Mouse (Mus musculus) Patski (cell line): ENCODE measurements at regions not wholly inside any gene's neighbourhood (a gene's known extent, or its start where the extent isn't known, plus 50 kb on each side); places are given as distances from the start of the nearest gene placed in this dataset.

Source experiments
- ATAC-seq: fragments of 100-300 bp; one replicate; pipeline ENCODE4 v1.8.0; 2021
- CTCF ChIA-PET: fragments of 350-600 bp; sonication (Branson Sonifier 250); formaldehyde crosslinking; loops from one replicate; lab custom pipeline; 2022; ENCODE audit warnings: inconsistent platforms; lab: Charles Lee
- POLR2A ChIA-PET: fragments of 350-600 bp; sonication (Branson Sonifier 250); formaldehyde crosslinking; loops from one replicate; lab custom pipeline; 2022; ENCODE audit warnings: antibody characterized with exemption, inconsistent platforms; lab: Charles Lee
- DNase-seq: peaks from one replicate; pipeline ENCODE4 v3.0.0-alpha.2; 2011; ENCODE audit warnings: low read depth, low spot score
- H3K27me3 ChIP-seq: fragments of 371-371 bp; one replicate; pipeline ENCODE4 v1.5.1; 2021
- CTCF ChIP-seq: fragments of 100-300 bp; IDR thresholded peaks from one replicate; pipeline ENCODE4 v1.5.1; 2021
- in situ Hi-C: fragments of 300-500 bp; cut with MboI; formaldehyde crosslinking; loops from 3 replicates; pipeline ENCODE4 v1.11.1; 2018; ENCODE audit warnings: low pct_unique_long_range_greater_than_20kb, mixed read lengths

DNA sequence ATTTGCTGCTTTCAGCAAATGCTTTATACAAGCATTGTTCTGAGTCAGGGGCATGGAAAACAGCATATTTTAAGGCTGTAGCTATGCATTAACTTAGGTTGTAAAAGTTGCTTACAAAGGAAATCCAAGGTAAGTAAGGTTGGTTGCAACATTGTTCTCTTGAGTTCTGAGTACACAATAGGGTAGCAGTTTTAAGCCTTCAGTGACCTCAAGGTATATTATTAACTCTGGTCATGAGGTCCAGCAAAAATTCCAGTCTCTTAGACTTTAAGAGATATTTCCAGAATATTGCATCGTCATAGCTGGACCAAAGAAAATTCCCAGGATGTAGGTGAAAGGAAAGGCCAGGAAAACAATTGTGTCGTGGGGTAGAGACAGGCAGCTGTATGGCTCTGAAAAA, 110.8 kb upstream of the Acsl4 start:
- DNase-seq (no peak), ATAC-seq (no peak)
- ChIA-PET POLR2A (no interaction called here), CTCF (no interaction called here)
- in situ Hi-C loops = no loop called here
- peaks cover 7% of the 10 kb centered on the region for H3K27me3 ChIP-seq
- TF ChIP-seq CTCF = no peak

DNA sequence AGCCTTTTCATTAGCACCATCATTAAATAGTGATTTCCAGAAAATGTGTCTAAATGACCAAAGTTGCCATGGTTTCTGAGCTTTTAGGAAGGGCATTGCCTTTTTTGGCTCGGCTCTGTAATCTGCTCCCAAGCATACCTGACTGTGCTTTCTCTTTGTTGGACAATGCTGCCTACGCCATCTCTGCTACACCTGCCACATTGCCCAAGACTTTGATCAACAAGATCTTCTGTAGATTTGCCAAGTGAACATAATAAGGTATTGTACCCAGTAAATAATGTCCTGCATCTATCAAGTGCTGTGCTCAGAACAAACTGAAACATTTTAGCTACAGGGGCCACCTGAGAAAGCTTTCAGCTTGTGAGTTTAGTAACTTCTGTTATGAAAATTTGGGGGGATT, 114.6 kb upstream of the Acsl4 start:
- no peak for ATAC-seq
- no peak for DNase-seq
- no peak for TF ChIP-seq CTCF
- in situ Hi-C loops = no loop called here
- H3K27me3 ChIP-seq = peaks cover 28% of the 10 kb centered on the region
- POLR2A ChIA-PET = no interaction called here
- CTCF ChIA-PET = interaction anchor here (1.1 kb wide), 1 partner anchor 122 kb away, joined by 3 read pairs; no protein-coding TSS in a partner anchor

DNA sequence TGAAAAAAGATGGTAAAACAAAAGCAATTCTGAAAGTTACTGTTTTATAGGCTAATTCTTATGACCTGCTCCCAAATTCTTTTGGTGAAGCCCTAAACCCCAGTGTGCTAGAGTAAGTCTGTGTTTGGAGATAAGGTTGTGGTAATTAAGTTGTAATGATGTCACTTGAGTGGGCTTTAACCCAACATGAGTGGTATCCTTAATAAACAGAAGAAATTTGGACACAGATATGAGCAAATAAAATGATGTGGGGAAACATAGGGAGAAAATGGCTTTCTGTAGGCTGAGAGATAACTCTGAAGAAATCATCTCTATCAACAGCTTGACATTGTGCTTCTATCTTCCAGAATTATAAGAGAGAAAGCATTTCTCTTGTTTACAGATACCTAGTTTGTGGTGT, 117.1 kb upstream of the Acsl4 start:
- TF ChIP-seq CTCF = no peak
- in situ Hi-C loops = no loop called here
- no peak for DNase-seq
- peaks cover 23% of the 10 kb centered on the region for H3K27me3 ChIP-seq
- ATAC-seq = no peak
- POLR2A ChIA-PET = interaction anchor here (1.1 kb wide), 1 partner anchor 12 kb away, joined by 4 read pairs; no protein-coding TSS in a partner anchor
- CTCF ChIA-PET = no interaction called here

DNA sequence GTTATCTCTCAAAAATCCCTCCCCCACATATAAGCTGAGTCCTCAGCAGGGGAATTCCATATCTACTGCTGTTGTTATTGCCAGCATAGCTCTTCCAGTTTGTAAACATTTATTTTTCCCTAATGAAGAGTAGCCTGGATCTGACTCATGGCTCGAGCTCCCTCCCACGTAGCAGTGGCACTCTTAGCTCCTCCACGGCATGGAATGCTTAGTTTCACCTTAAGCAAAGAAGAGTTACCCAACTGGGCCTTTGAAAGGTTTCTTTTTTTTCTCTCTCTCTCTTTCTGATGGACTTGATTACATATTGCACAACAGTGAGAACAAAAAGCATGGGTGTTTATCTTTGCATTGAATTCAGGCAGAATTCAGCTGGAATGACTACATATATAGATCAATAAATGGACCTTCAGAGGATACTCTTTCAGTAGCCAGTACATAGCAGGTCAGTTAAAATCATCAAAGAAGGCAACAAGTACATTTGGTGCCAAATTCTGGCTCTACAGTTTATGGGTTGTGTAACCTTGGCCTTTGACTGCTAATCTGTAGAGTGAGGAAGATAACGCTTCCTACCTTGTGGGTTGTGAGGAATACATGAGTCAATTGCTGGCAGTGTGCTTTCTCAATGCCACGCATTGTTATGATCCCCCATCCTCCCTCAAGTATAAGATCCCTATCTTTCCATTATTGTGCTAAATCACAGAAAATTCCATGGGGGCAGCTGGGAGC, 126.2 kb upstream of the Acsl4 start:
- peaks cover 13% of the 10 kb centered on the region for H3K27me3 ChIP-seq
- ChIA-PET POLR2A (no interaction called here), CTCF (interaction anchor here (1.0 to 1.5 kb wide), 4 partner anchors 8 to 144 kb away, joined by 3 read pairs; no protein-coding TSS in a partner anchor)
- no peak for TF ChIP-seq CTCF
- in situ Hi-C loops = loop anchor here (5.0 kb wide), 1 partner anchor 139 kb away; no protein-coding TSS in a partner anchor
- DNase-seq (no peak), ATAC-seq (peak; percentile 62)

DNA sequence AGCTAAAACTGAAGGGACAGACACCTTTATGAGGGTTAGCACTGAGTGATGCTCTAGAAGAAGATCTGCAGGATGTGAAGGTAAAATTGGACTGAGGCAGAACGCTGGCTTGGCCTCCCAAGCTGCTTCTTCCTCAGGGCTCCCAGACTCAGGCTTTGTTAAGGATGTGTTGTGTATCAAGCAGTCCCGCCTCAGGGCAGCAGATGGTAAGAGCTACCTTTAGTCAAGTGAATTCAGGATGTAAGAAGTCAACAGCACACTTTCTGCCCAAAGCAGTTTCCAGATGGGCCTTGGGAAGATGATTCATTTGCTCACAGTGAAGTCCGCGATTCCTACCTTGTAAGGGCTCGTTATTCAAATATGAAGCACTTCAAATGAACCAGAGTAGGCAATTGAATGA, 126.9 kb upstream of the Acsl4 start:
- H3K27me3 ChIP-seq = peaks cover 13% of the 10 kb centered on the region
- no peak for ATAC-seq
- CTCF ChIA-PET = interaction anchor here (1.3 to 1.5 kb wide), 2 partner anchors 8 to 145 kb away, joined by 3 read pairs; no protein-coding TSS in a partner anchor
- POLR2A ChIA-PET = no interaction called here
- in situ Hi-C loops = loop anchor here (5.0 kb wide), 1 partner anchor 140 kb away; no protein-coding TSS in a partner anchor
- DNase-seq = no peak
- no peak for TF ChIP-seq CTCF

DNA sequence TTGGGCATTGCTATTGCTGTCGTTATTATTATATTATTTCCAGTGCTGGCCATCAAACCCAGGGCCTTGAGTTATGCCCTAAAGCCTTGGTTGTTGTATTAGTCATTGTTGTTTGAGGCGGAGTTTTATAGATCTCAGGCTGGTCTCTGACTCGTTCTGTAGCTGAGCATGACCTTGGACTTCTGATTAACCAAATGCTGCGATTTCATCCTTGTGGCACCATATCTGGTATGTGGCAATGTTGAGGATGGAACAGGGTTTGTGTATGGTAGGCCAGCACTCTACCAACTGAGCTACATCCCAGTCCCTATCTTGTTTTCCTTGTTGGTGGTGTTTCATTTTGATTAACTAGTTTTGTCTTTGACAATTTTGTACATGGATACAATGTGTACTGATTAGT, 130.7 kb upstream of the Acsl4 start:
- no peak for TF ChIP-seq CTCF
- in situ Hi-C loops = no loop called here
- H3K27me3 ChIP-seq = peaks cover 3% of the 10 kb centered on the region
- DNase-seq (no peak), ATAC-seq (no peak)
- CTCF ChIA-PET = interaction anchor here (1.3 kb wide), 1 partner anchor 149 kb away, joined by 3 read pairs; no protein-coding TSS in a partner anchor
- POLR2A ChIA-PET = no interaction called here

DNA sequence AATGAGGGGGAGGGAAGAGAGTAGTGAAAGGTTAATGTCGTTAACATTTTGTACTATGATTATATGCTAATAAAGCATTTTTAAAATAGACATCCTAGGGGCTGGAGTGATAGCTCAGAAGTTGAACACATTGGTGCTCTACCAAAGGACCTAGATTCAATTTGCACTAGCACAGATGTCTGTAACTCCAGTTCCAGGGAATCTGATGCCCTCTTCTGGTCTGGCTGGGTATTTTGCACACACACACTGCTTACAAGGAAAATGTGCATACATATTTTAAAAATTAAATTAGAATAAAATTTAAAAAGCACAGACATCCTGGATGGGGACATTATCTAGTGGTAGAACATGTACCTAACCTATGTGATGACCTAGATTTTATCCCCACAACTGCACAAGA, 136.6 kb upstream of the Acsl4 start:
- peak; percentile 66 for TF ChIP-seq CTCF
- DNase-seq (no peak), ATAC-seq (no peak)
- in situ Hi-C loops = no loop called here
- POLR2A ChIA-PET = interaction anchor here (0.9 kb wide), 1 partner anchor 150 kb away, joined by 5 read pairs; no protein-coding TSS in a partner anchor
- H3K27me3 ChIP-seq = peaks cover 17% of the 10 kb centered on the region
- CTCF ChIA-PET = interaction anchor here (0.6 to 4.5 kb wide), 8 partner anchors 9 to 202 kb away, joined by 3 to 30 read pairs (median 4); no protein-coding TSS in a partner anchor

DNA sequence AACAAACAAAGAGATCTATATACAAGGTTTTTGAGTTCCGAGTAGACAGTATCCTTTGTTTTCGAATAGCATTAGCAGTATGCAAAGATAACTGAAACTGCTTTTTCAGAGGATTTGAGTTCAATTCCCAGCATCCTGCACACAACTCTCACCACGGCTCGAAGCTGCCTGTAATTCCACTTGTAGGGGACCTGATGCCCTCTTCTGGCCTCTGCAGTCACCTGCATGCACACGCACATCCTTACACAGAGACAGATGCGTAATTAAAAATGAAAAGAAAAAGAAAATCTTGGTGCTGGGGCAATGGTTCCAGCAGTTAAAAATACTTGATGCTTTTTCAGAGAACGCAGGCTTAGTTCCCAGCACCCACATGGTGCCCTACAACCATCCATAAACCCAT, 139.6 kb upstream of the Acsl4 start:
- ChIA-PET CTCF (interaction anchor here (1.3 to 4.5 kb wide), 3 partner anchors 10 to 205 kb away, joined by 4 to 30 read pairs (median 6); no protein-coding TSS in a partner anchor), POLR2A (no interaction called here)
- peaks cover 32% of the 10 kb centered on the region for H3K27me3 ChIP-seq
- DNase-seq (no peak), ATAC-seq (no peak)
- in situ Hi-C loops = loop anchor here (10.0 kb wide), 2 partner anchors 205 to 295 kb away; no protein-coding TSS in a partner anchor
- peak; percentile 46 for TF ChIP-seq CTCF

DNA sequence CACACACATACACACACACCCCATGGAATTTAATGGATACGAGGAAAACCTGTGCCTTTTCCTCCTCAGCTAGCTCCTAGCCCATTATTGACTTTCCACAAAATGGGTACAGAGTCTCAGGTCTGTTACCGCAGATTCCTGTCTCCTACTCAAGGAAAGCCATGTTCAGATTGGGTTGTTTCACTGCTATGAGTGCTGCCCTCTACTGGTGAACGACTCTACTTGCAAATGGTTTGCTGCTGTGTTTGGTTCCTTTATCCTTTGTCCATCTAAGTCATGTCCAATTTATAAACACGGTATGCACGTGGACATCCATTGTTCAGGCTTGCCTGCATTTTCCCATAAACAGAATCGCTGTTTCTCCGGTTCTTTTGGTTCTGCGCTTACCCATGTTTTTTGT, 144.4 kb upstream of the Acsl4 start:
- CTCF ChIA-PET = interaction anchor here (0.6 to 2.2 kb wide), 6 partner anchors 8 to 426 kb away, joined by 3 to 7 read pairs (median 4); no protein-coding TSS in a partner anchor
- in situ Hi-C loops = loop anchor here (10.0 kb wide), 2 partner anchors 210 to 300 kb away; no protein-coding TSS in a partner anchor

DNA sequence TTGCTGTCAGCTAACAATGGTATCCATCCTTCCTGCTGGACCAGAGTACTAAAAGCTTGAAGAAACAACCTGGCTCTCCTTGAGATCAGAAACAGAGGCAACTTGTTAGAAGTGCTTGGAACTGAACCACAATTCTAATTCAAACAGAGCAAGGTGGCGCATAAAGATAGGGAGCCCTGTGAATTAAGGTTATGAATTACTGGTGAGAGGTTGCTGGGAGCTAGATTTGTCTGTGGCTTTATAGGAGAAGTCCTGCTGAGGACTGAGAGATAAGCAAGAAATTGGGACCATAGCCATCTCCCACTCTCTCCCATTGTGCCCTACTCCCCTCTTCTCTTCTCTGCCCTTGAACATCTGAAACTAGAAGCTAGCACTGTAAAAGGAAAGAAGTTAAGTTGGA, 145.2 kb upstream of the Acsl4 start:
- ChIA-PET POLR2A (no interaction called here), CTCF (interaction anchor here (0.9 to 2.2 kb wide), 5 partner anchors 9 to 214 kb away, joined by 3 to 7 read pairs (median 4); no protein-coding TSS in a partner anchor)
- in situ Hi-C loops = loop anchor here (10.0 kb wide), 2 partner anchors 211 to 301 kb away; no protein-coding TSS in a partner anchor
- ATAC-seq = no peak
- peaks cover 22% of the 10 kb centered on the region for H3K27me3 ChIP-seq
- no peak for DNase-seq
- TF ChIP-seq CTCF = no peak

More for the DNA sequence above, 144.4 kb upstream of the Acsl4 start:
- no peak for ATAC-seq
- peak; percentile 76 for TF ChIP-seq CTCF
- POLR2A ChIA-PET = no interaction called here
- H3K27me3 ChIP-seq = peaks cover 23% of the 10 kb centered on the region
- no peak for DNase-seq

DNA sequence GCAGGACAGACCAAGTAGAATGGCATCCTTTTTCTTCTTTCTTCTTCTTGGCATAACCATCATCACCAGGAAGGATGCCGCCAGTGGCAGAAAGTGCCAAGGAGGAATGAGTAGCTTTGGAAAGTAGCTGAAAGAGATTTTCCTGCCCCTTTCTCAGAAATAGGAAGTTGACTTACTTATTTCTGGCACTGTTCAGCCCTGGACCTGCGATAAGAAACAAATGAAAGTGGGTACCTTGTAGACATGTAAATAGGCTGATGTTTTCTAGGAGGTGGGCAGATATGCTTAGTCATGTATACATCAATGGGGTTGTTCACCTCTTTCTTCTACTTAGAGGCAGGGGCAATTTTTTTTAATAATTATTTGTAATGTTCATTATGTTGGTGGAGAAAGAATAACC, 145.3 kb upstream of the Tmem164 start:
- H3K27me3 ChIP-seq = peaks cover 18% of the 10 kb centered on the region

More for the DNA sequence above, 145.3 kb upstream of the Tmem164 start:
- no peak for DNase-seq
- ChIA-PET CTCF (interaction anchor here (0.7 to 2.2 kb wide), 5 partner anchors 9 to 215 kb away, joined by 3 to 7 read pairs (median 4); no protein-coding TSS in a partner anchor), POLR2A (no interaction called here)
- no peak for ATAC-seq
- no peak for TF ChIP-seq CTCF
- in situ Hi-C loops = loop anchor here (10.0 kb wide), 2 partner anchors 211 to 301 kb away; no protein-coding TSS in a partner anchor
